Mouse (Mus musculus): ENCODE measurements at regions not wholly inside any gene's neighbourhood (a gene's known extent, or its start where the extent isn't known, plus 50 kb on each side); places are given as distances from the start of the nearest gene placed in this dataset.
A peak's percentile ranks its signal among the peaks of the same experiment; 100 is the strongest.

DNA sequence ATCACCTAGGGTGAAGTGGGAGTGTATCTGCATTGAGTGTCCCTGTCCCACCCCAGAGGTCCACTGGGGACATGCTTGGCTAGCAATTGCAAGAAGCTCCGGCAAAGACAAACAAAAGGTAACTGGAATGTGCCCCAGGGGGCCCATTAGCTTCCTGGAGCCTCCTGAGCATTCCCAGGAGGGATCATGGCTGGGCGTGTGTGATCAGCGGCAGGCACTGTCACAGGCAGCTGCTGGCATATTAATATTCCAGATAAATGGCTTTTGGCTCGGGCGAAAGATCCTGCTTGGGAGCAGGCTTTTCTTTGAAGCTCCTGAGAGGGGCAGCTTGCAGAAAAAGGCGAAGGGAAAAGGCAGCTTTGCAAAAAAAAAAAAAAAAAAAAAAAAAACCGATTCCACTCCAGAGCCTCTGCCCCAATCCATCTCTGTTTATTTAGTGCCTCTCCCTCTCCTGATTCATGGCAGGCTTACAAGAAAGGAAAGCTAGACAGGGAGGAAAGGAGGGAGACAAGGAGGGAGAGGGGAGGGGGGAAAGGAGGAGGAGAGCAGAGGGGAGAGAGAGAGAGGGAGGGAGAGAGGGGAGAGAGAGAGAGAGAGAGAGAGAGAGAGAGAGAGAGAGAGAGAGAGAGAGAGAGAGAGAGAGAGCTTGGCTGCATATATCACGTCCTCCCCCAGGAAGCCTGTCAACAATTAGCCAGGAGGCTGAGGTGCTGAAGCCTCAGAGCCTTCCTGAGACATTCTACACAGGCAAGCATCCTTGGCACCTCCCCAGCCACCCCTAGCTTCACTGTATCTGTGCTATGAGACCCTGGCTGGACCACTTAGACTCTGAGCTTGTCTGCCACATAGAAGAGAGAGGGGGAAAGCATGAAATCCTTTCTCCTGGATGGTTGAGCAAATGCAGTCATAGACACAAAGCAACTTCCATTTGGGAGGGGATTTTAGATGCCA lies 443.4 kb upstream of the Zmiz1 start:
- DNase-seq, result peak; percentile 47

- DNase-seq, result peak; percentile 19
Observed at GRCm38 (mm10) chr14:25017860-25018259, 441.1 kb upstream of the Zmiz1 start.

DNA sequence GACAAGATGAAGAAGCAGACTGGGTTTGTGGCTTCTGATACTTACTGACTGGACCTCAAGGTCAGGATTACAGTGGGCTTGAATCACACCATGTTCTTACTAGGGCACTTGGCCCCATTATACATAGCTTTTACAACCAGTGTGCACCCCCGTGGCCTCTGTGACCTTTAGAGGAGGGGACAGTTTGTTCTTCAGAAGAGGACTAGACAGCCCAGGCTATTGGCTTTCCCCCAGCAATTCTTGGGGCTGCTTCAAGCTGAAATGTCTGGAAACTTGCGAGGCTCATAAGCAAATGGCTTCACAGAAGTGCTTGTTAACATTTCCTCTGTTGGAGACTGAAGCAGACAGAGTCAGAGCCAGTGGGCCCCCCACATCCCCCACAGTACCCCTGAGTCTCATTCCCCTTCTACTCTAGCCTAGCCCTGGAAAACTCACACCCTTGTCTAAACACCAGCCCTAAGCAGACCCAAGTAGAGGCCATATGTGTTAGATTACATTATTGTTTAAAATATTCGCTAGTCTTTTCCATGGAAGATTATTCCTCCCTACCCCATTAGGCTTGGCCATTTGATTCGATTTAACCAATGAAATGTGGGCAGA lies 439.6 kb upstream of the Zmiz1 start:
- no peak for DNase-seq

- no peak for DNase-seq
Observed at GRCm38 (mm10) chr14:25022523-25023269, 436.3 kb upstream of the Zmiz1 start.

GRCm38 (mm10) chr14:25023270-25023800 lies 435.6 kb upstream of the Zmiz1 start:
- no peak for DNase-seq

GRCm38 (mm10) chr14:25025074-25025473 lies 433.9 kb upstream of the Zmiz1 start:
- DNase-seq, result no peak

GRCm38 (mm10) chr14:25027076-25027475 lies 431.9 kb upstream of the Zmiz1 start:
- no peak for DNase-seq

DNA sequence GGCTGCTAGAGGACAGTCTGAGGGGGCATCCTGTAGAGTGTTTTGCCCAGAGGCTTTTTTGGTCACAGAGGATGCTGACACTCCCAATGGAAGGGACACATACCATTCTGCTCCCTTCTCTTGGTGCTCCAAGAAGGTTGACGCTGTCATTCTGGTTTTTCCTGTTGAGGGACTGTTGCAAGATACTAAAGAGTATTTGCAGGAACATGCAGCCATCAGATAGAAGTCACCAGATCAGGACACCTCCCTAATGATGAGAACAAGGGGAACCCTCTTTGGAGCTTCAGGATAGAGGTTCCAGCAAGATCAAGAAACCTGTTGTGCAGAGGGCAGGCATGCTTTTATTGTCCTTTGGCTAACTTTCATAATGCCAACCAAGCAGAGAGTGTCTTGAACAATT lies 431.1 kb upstream of the Zmiz1 start:
- no peak for DNase-seq

GRCm38 (mm10) chr14:25030881-25031280 lies 428.1 kb upstream of the Zmiz1 start:
- DNase-seq, result no peak

- no peak for DNase-seq
Observed at GRCm38 (mm10) chr14:25031756-25032680, 427.0 kb upstream of the Zmiz1 start.

DNA sequence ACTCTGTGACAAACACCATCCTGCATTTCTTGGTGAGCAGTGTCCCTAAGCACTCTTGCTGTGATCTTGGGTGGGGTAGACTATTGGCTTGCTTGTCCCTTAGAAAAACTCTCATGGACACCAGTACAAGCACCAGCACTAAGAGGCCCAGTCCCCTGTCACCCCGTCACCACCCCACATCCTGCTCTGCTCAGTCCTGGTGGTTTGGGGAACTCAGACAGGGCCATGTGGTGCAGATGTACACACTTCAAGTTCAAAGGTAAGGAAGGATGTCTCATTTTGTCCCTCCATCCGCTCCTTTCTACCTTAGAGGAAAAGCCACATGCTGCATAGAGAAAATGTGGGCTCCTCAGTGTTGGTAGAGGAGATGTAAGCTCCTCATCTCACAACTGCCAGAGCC lies 426.1 kb upstream of the Zmiz1 start:
- DNase-seq, result no peak

DNA sequence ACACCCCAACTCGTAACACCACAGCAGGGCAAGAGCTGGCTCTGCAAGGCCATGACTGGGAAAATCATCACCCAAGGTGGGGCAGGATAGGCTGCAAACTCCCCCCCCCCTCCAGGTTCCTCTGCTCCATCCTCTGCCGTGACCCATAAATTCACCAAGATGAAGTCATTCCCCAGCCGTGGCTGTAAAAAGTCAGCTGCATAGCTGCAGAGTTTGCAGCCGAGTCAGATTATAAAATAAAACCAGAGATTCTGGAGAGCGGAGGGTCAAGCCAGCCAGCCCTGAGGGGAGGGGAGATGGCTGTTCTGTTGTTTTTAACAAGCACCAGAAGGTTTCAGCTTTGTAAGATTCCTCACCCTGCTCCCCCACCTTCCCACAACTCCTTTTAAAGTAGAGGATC lies 416.7 kb upstream of the Zmiz1 start:
- no peak for DNase-seq

- DNase-seq, result no peak
Observed at GRCm38 (mm10) chr14:25044106-25044505, 414.9 kb upstream of the Zmiz1 start.

DNA sequence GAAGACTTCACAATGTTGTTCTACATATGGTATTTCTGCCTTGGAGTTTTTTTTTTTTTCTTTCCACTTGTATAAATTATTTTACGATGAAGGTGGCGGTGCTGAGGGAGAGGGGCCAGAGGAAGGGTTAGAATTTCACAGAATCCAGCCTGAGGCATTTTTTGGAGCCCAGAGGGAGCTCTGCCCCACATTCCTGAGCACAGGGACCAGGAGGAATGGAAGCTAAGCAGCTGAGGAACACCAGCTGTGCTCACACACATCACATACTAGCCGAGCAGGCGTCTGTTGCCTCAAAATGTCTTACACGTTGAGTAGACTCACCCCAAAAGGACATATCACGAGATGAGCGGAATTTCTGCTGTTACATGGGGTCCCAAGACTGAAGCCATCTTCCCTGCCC lies 414.1 kb upstream of the Zmiz1 start:
- no peak for DNase-seq

DNA sequence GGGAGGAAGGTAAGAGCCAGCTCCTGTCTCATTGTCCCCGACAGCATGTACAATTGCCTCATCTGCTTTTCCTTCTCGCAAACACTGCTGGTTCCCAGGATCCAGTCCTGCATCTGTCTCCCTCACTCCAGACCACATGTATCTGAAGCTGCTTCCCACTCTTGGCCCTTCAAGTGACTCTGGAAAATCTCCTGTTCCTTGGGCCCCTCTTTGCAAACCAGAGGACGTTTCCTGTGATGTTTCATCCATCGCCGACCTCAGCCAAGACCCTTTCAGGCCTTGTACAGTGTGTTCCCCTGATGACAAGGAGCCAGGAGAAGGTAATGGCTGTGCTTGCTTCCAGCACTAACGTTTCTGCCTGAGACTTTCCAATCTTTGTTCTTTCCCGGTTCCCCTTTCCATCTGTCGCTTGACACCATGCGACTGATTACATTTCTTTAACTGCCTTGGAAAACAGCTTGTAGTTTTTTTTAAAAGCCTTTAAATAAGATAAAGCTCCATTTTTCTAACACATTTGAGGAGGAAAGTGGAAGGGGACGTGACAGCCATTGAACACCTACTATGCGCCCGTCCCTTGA lies 408.2 kb upstream of the Zmiz1 start:
- no peak for DNase-seq

- no peak for DNase-seq
Observed at GRCm38 (mm10) chr14:25052175-25052574, 406.8 kb upstream of the Zmiz1 start.

- DNase-seq, result no peak
Observed at GRCm38 (mm10) chr14:25059351-25059750, 399.6 kb upstream of the Zmiz1 start.

DNA sequence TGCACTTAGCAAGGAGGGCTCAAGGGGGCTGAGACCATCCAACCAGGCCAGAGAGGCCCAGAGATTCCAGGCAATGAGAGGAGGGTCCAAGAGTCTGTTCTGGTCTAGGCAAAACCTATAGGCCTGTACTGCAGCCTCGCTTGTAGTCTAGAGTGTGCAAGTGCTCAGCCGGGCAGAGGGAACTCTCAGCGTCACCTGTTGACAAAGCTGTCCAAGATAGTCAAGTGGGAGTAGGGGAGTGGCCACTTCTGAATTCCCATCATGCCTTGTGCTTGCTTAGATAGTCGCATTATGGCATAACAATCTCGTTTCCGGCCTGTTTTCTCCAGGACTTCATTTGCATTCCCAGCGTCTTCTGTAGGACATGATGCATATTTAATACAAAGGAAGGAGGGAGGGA lies 398.7 kb upstream of the Zmiz1 start:
- no peak for DNase-seq

- no peak for DNase-seq
Observed at GRCm38 (mm10) chr14:25063090-25063489, 395.9 kb upstream of the Zmiz1 start.

- DNase-seq, result no peak
Observed at GRCm38 (mm10) chr14:25064190-25064947, 394.6 kb upstream of the Zmiz1 start.
